Mouse (Mus musculus) forebrain, embryonic 14.5 days (tissue): ENCODE data around the gene Yipf1. TPM values are rescaled to one million over a fixed set of nuclear protein-coding genes. Genes with fewer than 3 reads are reported as not detected.
A peak's percentile ranks its signal among the peaks of the same experiment; 100 is the strongest.

ENCODE experiments used
- ATAC-seq: fragments of 200-750 bp; cut with Nextera tagmentation; 2 replicates; pipeline ENCODE4 v1.8.0; 2017; ENCODE audit warnings: mild to moderate bottlenecking, moderate library complexity
- DNase-seq: peaks from one replicate; pipeline ENCODE4 v3.0.0-alpha.2; 2015; ENCODE audit warnings: low spot score
- H3K27ac ChIP-seq: fragments of 300-500 bp; sonication (generic); 2 replicates; pipeline ENCODE4 v1.5.1; 2014; ENCODE audit warnings: low read depth, mild to moderate bottlenecking, control low read depth, low read length, moderate library complexity
- H3K27me3 ChIP-seq: fragments of 300-500 bp; sonication (generic); replicated peaks from 2 replicates; pipeline ENCODE4 v1.6.1; 2014; ENCODE audit warnings: low read length, control low read depth, mixed read lengths; ENCODE audit not compliant: control insufficient read depth, insufficient read depth
- H3K36me3 ChIP-seq: fragments of 300-500 bp; sonication (generic); 2 replicates; pipeline ENCODE4 v1.6.1; 2014; ENCODE audit warnings: low read length, control low read depth; ENCODE audit not compliant: control insufficient read depth, insufficient read depth
- H3K4me1 ChIP-seq: fragments of 300-500 bp; sonication (generic); 2 replicates; pipeline ENCODE4 v1.6.1; 2014; ENCODE audit warnings: antibody characterized with exemption, low read length, control low read depth; ENCODE audit not compliant: control insufficient read depth, insufficient read depth
- H3K4me2 ChIP-seq: fragments of 300-500 bp; sonication (generic); 2 replicates; pipeline ENCODE4 v1.6.1; 2014; ENCODE audit warnings: mild to moderate bottlenecking, control low read depth, low read length
- H3K4me3 ChIP-seq: fragments of 300-500 bp; sonication (generic); 2 replicates; pipeline ENCODE4 v1.5.1; 2014; ENCODE audit warnings: low read depth, low read length, control low read depth
- H3K9ac ChIP-seq: fragments of 300-500 bp; sonication (generic); 2 replicates; pipeline ENCODE4 v1.6.1; 2014; ENCODE audit warnings: mild to moderate bottlenecking, low read length, control low read depth, moderate library complexity
- H3K9me3 ChIP-seq: fragments of 300-500 bp; sonication (generic); replicated peaks from 2 replicates; pipeline ENCODE4 v1.6.1; 2016; ENCODE audit warnings: low read length, control low read depth, mixed read lengths; ENCODE audit not compliant: control insufficient read depth
- WGBS: fragments of 180-500 bp; shearing (Covaris S2); extraction: QIAGEN DNeasy Blood & Tissue Kit; methylation state at CpG from one replicate; pipeline ENCODE4 v1.1.7; 2014; 5-methylcytosine and 5-hydroxymethylcytosine counted together
- polyA plus RNA-seq: library from polyadenylated mRNA; unstranded; fragments of >200 nt; fragmentation: Nextera tagmentation; extraction: Ambion mirVana; gene quantifications from 2 replicates; pipeline ENCODE4 v1.2.1, GENCODE M21; 2014

The Yipf1 gene
- polyA plus RNA-seq, 1 experiment from 2014 or later = 66.4 TPM

DNA sequence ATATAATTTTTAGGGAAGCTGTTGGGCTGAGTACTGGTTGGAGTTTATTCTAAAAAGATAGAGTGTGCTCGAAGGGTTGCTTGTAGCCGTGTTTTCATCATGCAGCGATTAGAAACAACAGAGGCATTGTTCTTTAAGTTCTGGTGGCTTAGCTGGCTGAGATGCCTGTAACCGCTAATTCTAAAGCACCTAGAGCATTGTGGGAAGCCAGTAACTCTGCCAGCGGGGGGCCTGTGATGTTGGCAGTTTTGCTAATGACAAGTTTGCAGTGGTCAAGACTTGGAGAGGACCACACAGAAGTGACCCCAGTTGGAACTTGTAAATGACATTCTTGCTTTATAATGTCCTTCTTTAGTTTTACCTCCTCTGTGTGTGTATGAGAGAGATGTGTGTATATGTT lies 27.2 kb downstream of the Yipf1 start:
- Histone ChIP-seq H3K4me3 (no peak overlapping the region), H3K27me3 (no peaks in the 10 kb centered on the region), H3K4me2 (no peak overlapping the region), H3K4me1 (no peaks in the 10 kb centered on the region; the same call in 1 of the 2 replicates), H3K9ac (no peak overlapping the region), H3K9me3 (no peaks in the 10 kb centered on the region), H3K27ac (no peak overlapping the region), H3K36me3 (0 out of 2 replicates have a peak, but pooled peaks cover 5% of the 10 kb centered on the region)
- DNase-seq (peak; percentile 32), ATAC-seq (no peak)
- 26% methylated on average over 5 of the region's 5 CpGs for WGBS

GRCm38 (mm10) chr4:107344612-107345011 lies 30.4 kb downstream of the Yipf1 start:
- Histone ChIP-seq H3K27me3 (no peaks in the 10 kb centered on the region), H3K9ac (no peak overlapping the region), H3K4me3 (no peak overlapping the region), H3K4me1 (no peaks in the 10 kb centered on the region; the same call in 1 of the 2 replicates), H3K27ac (no peak overlapping the region), H3K4me2 (no peak overlapping the region), H3K36me3 (0 out of 2 replicates have a peak, but pooled peaks cover 3% of the 10 kb centered on the region), H3K9me3 (no peaks in the 10 kb centered on the region)
- 84% methylated on average over 7 of the region's 7 CpGs for WGBS
- ATAC-seq (no peak), DNase-seq (no peak)

DNA sequence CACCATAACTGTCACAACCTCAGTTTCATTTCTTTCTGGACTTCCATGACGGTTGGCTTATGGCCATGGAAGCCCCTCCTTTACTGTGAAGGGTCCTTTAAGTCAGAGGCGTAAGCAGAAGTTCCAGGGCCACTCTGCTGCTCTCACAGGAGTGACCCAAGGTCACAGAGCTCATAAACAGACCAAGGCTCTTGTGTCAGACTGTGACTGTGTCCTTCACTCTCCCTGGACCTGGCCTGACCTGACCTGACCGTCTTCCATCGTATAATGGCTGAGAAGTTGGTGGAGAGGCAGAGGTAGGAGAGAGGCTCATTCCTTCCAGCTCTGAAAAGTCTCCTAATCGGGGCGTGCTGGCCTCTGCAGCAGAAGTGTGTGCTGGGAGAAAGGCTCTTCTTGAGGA lies 33.1 kb downstream of the Yipf1 start:
- Histone ChIP-seq H3K9ac (no peak overlapping the region), H3K4me2 (no peak overlapping the region), H3K36me3 (no peaks in the 10 kb centered on the region), H3K27ac (no peak overlapping the region), H3K4me1 (no peaks in the 10 kb centered on the region), H3K4me3 (no peak overlapping the region), H3K9me3 (no peaks in the 10 kb centered on the region), H3K27me3 (no peaks in the 10 kb centered on the region)
- WGBS = 87% methylated on average over 6 of the region's 6 CpGs
- ATAC-seq = no peak
- no peak for DNase-seq

GRCm38 (mm10) chr4:107348529-107349310 lies 34.6 kb downstream of the Yipf1 start:
- Histone ChIP-seq H3K4me3 (no peak overlapping the region), H3K36me3 (no peaks in the 10 kb centered on the region), H3K27me3 (no peaks in the 10 kb centered on the region), H3K9me3 (no peaks in the 10 kb centered on the region), H3K4me1 (no peaks in the 10 kb centered on the region), H3K9ac (no peak overlapping the region), H3K27ac (no peak overlapping the region), H3K4me2 (no peak overlapping the region)
- WGBS = 76% methylated on average over 20 of the region's 20 CpGs
- no peak for ATAC-seq
- no peak for DNase-seq

GRCm38 (mm10) chr4:107349311-107350008 lies 35.3 kb downstream of the Yipf1 start:
- no peaks in the 10 kb centered on the region for H3K9me3 ChIP-seq
- no peak overlapping the region for H3K27ac ChIP-seq
- no peaks in the 10 kb centered on the region for H3K36me3 ChIP-seq
- 72% methylated on average over 8 of the region's 8 CpGs for WGBS
- no peak overlapping the region for H3K4me2 ChIP-seq
- H3K4me1 ChIP-seq = no peaks in the 10 kb centered on the region
- H3K9ac ChIP-seq = no peak overlapping the region
- no peak for ATAC-seq
- no peak overlapping the region for H3K4me3 ChIP-seq
- H3K27me3 ChIP-seq = no peaks in the 10 kb centered on the region
- peak; percentile 78 for DNase-seq

- H3K9ac ChIP-seq = no peak overlapping the region
- no peak overlapping the region for H3K4me2 ChIP-seq
- no peaks in the 10 kb centered on the region for H3K36me3 ChIP-seq
- H3K9me3 ChIP-seq = no peaks in the 10 kb centered on the region
- ATAC-seq (no peak), DNase-seq (no peak)
- H3K4me1 ChIP-seq = no peaks in the 10 kb centered on the region
- no peaks in the 10 kb centered on the region for H3K27me3 ChIP-seq
- no peak overlapping the region for H3K4me3 ChIP-seq
- H3K27ac ChIP-seq = no peak overlapping the region
Observed at GRCm38 (mm10) chr4:107351368-107351767, 37.2 kb downstream of the Yipf1 start.

DNA sequence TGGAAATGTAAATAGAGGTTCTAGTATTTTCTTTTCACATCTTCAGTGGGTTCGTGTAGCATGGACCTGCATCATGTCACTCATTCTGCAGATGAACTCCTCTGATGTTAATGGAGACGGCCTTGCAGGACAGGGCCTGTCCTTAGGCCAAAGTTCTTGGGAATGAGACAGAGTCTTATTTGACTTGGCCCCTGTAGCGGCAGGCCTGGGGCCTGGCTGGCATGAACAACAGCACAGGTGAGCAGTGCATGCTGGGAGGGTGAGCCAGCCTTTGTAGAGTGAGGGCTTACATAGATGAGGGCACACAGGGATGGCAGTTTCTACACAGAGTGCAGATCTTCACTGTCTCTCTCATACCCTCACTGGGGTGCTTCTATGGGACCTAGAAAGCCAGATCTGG lies 39.4 kb downstream of the Yipf1 start:
- H3K9ac ChIP-seq = no peak overlapping the region
- ATAC-seq (no peak), DNase-seq (no peak)
- H3K4me3 ChIP-seq = no peak overlapping the region
- 0 out of 2 replicates have a peak, but pooled peaks cover 3% of the 10 kb centered on the region for H3K36me3 ChIP-seq
- WGBS = 88% methylated on average over 3 of the region's 3 CpGs
- H3K27me3 ChIP-seq = no peaks in the 10 kb centered on the region
- H3K4me2 ChIP-seq = no peak overlapping the region
- no peaks in the 10 kb centered on the region for H3K4me1 ChIP-seq
- H3K27ac ChIP-seq = no peak overlapping the region
- H3K9me3 ChIP-seq = no peaks in the 10 kb centered on the region

GRCm38 (mm10) chr4:107354126-107354525 lies 40.0 kb downstream of the Yipf1 start:
- H3K4me3 ChIP-seq = no peak overlapping the region
- ATAC-seq = no peak
- no peak for DNase-seq
- WGBS = 86% methylated on average over 5 of the region's 5 CpGs
- H3K4me1 ChIP-seq = no peaks in the 10 kb centered on the region
- H3K9ac ChIP-seq = no peak overlapping the region
- H3K36me3 ChIP-seq = 0 out of 2 replicates have a peak, but pooled peaks cover 3% of the 10 kb centered on the region
- no peak overlapping the region for H3K4me2 ChIP-seq
- H3K9me3 ChIP-seq = no peaks in the 10 kb centered on the region
- H3K27ac ChIP-seq = no peak overlapping the region
- no peaks in the 10 kb centered on the region for H3K27me3 ChIP-seq

DNA sequence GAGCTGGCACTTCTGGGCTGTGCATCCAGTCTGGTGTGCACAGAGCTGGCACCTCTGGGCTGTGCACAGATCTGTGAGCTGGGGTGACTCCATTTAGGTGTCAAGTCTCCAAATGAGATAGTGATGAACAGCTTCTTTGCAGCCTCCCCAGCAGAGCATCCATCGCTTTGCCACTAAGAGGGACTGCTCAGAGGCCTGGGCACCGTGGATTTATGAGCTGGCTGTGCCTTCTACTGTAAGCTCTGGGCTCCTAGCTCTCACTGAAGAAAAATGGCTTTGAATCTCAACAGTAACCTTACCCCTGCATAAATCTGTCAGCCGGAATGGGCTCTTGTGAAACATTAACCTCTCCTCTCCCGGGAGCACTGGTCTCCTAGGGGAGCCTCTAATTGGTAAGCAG lies 40.4 kb downstream of the Yipf1 start:
- DNase-seq (no peak), ATAC-seq (no peak)
- Histone ChIP-seq H3K9me3 (no peaks in the 10 kb centered on the region), H3K36me3 (0 out of 2 replicates have a peak, but pooled peaks cover 3% of the 10 kb centered on the region), H3K4me2 (no peak overlapping the region), H3K4me3 (no peak overlapping the region), H3K4me1 (no peaks in the 10 kb centered on the region), H3K27me3 (no peaks in the 10 kb centered on the region), H3K27ac (no peak overlapping the region), H3K9ac (no peak overlapping the region)
- WGBS = 62% methylated on average over 4 of the region's 4 CpGs
